Mouse (Mus musculus) megakaryocyte, adult 5-6 weeks (primary cell): ENCODE results near the gene Alg2. TPM values are rescaled to one million over a fixed set of nuclear protein-coding genes. Genes with fewer than 3 reads are reported as not detected.

Experiments
- total RNA-seq, 2 experiments: library from RNA; stranded (forward) in 1 of 2; stranded (reverse) in 1 of 2; fragments of 153-499, 151-499 nt in 1 of 2; fragments of 221-1000, 200-1000 nt in 1 of 2; gene quantifications; 2 replicates each; pipeline versions ENCODE4 v1.2.3 to v1.2.4; 2015 to 2017

Alg2 gene
- total RNA-seq, 2 experiments from 2014 or later, result 7.9 to 19.1 TPM

Other genes with a start within 250 kb of the Alg2 start
- gene Tgfbr1, start 121.1 kb downstream of the Alg2 start, total RNA-seq (2015), result 22.9 and 25.3 TPM in 2 replicates
- gene Tgfbr1, start 121.1 kb downstream of the Alg2 start, total RNA-seq (2017), result 27.8 and 32.9 TPM in 2 replicates
- gene Sec61b, start 325 bp upstream of the Alg2 start, total RNA-seq (2015), result 382 and 449 TPM in 2 replicates
- 285 and 302 TPM in 2 replicates for gene Sec61b, start 325 bp upstream of the Alg2 start, total RNA-seq (2017)